Mouse (Mus musculus) hindbrain, embryonic 14.5 days (tissue): ENCODE measurements around the gene Cwh43. TPM values are rescaled to one million over a fixed set of nuclear protein-coding genes. Genes with fewer than 3 reads are reported as not detected.

Source experiments
- ATAC-seq: fragments of 200-750 bp; cut with Nextera tagmentation; 2 replicates; pipeline ENCODE4 v1.8.0; 2017; ENCODE audit warnings: moderate number of reproducible peaks, mild to moderate bottlenecking, moderate TSS enrichment, moderate library complexity; ENCODE audit not compliant: low FRiP score
- DNase-seq: peaks from one replicate; pipeline ENCODE4 v3.0.0-alpha.2; 2015; ENCODE audit warnings: low spot score
- H3K27ac ChIP-seq: fragments of 300-500 bp; sonication (generic); 2 replicates; pipeline ENCODE4 v1.5.1; 2014; ENCODE audit warnings: mild to moderate bottlenecking, moderate library complexity
- H3K27me3 ChIP-seq: fragments of 300-500 bp; sonication (generic); 2 replicates; pipeline ENCODE4 v1.6.1; 2014; ENCODE audit warnings: mild to moderate bottlenecking, low read length, mixed read lengths; ENCODE audit not compliant: control insufficient read depth, insufficient read depth
- H3K36me3 ChIP-seq: fragments of 300-500 bp; sonication (generic); replicated peaks from 2 replicates; pipeline ENCODE4 v1.6.1; 2014; ENCODE audit not compliant: control insufficient read depth, insufficient read depth
- H3K4me1 ChIP-seq: fragments of 300-500 bp; sonication (generic); replicated peaks from 2 replicates; pipeline ENCODE4 v1.6.1; 2014; ENCODE audit warnings: antibody characterized with exemption, low read length, mixed read lengths; ENCODE audit not compliant: control insufficient read depth, insufficient read depth
- H3K4me2 ChIP-seq: fragments of 300-500 bp; sonication (generic); replicated peaks from 2 replicates; pipeline ENCODE4 v1.6.1; 2014; ENCODE audit warnings: mild to moderate bottlenecking, moderate library complexity
- H3K4me3 ChIP-seq: fragments of 300-500 bp; sonication (generic); replicated peaks from 2 replicates; pipeline ENCODE4 v1.5.1; 2014; ENCODE audit warnings: mild to moderate bottlenecking, low read length
- H3K9ac ChIP-seq: fragments of 300-500 bp; sonication (generic); 2 replicates; pipeline ENCODE4 v1.6.1; 2014
- H3K9me3 ChIP-seq: fragments of 300-500 bp; sonication (generic); 2 replicates; pipeline ENCODE4 v1.6.1; 2016; ENCODE audit warnings: low read length; ENCODE audit not compliant: control insufficient read depth
- WGBS: fragments of 180-500 bp; shearing (Covaris S2); extraction: QIAGEN DNeasy Blood & Tissue Kit; methylation state at CpG from one replicate; pipeline ENCODE4 v1.1.7; 2014; 5-methylcytosine and 5-hydroxymethylcytosine counted together
- polyA plus RNA-seq: library from polyadenylated mRNA; unstranded; fragments of >200 nt; fragmentation: Nextera tagmentation; extraction: Ambion mirVana; gene quantifications from 2 replicates; pipeline ENCODE4 v1.2.1, GENCODE M21; 2014

The Cwh43 gene
- polyA plus RNA-seq, 1 experiment from 2014 or later = 0.32 TPM

DNA sequence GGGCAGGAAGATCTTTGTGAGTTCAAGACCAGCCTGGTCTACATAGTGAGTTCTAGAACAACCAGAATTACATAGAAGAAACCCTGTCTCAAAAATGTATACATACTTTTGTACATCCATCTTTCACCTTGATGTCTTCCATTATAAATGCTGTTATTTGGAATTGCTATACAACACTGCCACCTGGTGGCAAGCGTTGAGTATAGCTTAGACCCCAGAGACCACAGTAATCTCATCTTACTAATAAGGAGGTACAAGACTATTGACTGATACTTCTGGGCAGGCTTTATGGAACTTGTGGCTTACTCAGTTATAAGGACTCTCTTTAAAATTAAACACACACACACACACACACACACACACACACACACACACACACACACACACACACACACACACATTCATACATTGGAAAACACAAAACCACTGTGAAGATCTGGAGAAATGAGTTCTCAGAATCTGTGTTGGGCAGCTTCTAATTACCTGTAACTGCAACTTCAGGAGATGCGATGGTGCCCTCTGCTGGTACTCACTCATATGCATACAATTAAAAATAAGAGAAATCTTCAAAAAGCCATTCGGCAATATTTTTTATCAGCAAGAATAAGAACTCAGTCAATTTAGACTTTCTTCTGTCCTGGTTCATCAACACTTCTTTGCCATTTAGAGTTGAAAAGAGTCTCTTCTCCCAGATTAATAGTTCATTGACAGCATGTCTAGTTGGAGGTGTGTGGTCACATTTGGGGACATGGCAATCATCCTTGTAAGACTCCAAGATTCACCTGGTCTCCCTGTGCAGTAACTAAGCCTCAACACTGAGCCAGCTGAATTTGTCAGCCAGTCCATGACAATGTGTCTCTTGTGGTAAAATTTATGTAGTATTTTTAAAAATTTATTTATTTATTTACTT, 22.9 kb upstream of the Cwh43 start:
- H3K4me3 ChIP-seq = no peak overlapping the region
- no peaks in the 10 kb centered on the region for H3K27me3 ChIP-seq
- 31% methylated on average over 3 of the region's 3 CpGs for WGBS
- no peak overlapping the region for H3K4me2 ChIP-seq
- DNase-seq (peak; percentile 90), ATAC-seq (0 out of 2 replicates have a peak, but pooled peaks have one; percentile 31)
- no peaks in the 10 kb centered on the region for H3K36me3 ChIP-seq
- H3K27ac ChIP-seq = no peak overlapping the region
- H3K9ac ChIP-seq = no peak overlapping the region
- no peaks in the 10 kb centered on the region for H3K9me3 ChIP-seq
- no peaks in the 10 kb centered on the region for H3K4me1 ChIP-seq

DNA sequence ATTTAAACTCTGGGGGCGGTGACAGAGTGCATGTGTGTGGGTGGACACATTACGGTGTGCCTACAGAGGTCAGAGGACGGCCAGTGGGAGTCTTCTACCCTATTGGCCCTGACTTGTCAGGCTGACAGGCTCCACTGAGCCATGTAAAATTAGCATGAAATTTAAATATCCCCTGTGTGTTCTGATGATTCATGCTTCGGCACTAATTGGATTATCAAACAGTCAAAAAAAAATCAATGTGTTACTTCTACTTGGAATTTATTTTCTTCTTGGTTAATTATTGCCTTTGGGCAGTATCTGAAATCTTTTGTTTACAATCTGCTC, 22.3 kb upstream of the Cwh43 start:
- Histone ChIP-seq H3K9ac (no peak overlapping the region), H3K36me3 (no peaks in the 10 kb centered on the region), H3K27ac (no peak overlapping the region), H3K9me3 (no peaks in the 10 kb centered on the region), H3K4me1 (no peaks in the 10 kb centered on the region), H3K27me3 (no peaks in the 10 kb centered on the region), H3K4me2 (no peak overlapping the region), H3K4me3 (no peak overlapping the region)
- peak; percentile 52; the same call in 1 of the 2 replicates for ATAC-seq
- DNase-seq = no peak
- 19% methylated on average over 4 of the region's 4 CpGs for WGBS

DNA sequence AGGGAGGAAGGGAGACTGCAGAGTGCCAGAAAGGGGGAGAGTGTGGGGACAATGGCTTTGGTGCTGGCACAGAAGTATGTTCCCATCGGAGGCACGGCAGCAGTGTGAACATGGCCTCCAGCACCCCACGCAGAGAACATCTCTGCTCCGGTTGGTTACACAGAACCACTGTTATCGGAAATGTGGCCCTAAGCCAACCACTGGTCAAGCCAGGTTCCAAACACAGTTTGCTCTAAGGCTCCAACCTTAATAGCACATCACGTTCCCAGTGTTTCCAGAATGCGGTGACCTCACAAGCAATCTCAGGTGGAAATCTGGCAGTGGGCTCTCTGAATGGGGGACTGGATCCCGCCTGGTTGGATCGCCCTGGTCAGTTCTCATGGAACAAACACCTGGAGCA, 12.8 kb upstream of the Cwh43 start:
- H3K4me1 ChIP-seq = no peaks in the 10 kb centered on the region

DNA sequence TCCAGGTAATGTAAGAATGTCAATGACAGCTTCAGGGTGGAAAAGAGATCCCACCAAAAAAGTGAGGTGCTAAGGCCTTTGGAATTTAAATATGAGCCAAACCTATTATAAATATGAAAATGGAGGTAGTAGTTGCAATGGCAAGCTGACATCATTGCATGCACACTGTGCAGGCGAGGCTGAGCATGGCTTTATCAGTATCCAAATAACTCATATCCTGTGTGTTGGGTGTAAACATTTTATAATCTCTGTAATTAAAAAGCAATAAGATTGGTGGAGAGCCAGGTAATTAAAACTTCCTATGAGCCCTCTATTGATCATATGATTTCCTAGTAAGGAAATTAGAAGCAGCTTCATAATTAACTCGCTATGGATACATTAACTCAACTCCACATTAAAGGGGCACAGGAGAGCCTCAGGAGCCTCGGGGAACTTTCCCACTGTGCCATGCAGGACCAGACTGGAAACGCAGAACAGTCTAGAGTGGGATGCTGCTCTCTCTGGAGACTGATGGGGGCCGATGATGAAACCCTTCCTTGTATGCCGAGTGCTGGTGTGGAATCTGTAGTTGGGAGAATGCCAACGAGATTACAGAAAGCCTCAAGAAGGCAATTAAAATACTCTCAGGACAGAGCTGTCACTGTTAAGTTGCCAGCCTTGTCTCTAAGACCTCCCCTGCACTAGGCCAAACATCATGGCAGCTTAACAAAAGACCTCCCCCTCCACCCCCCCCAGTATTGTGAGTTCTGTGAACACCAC, 5.9 kb upstream of the Cwh43 start:
- Histone ChIP-seq H3K27ac (peak overlapping the region; percentile 32; the same call in 1 of the 2 replicates), H3K27me3 (peaks cover 3% of the 10 kb centered on the region; the same call in 1 of the 2 replicates), H3K9ac (no peak overlapping the region), H3K36me3 (no peaks in the 10 kb centered on the region), H3K4me1 (no peaks in the 10 kb centered on the region), H3K9me3 (no peaks in the 10 kb centered on the region), H3K4me2 (no peak overlapping the region), H3K4me3 (no peak overlapping the region)
- peak; percentile 51 for DNase-seq
- WGBS = 39% methylated on average over 7 of the region's 7 CpGs
- ATAC-seq = peak; percentile 86

More for the DNA sequence above, 12.8 kb upstream of the Cwh43 start:
- Histone ChIP-seq H3K4me3 (no peak overlapping the region), H3K9me3 (no peaks in the 10 kb centered on the region), H3K4me2 (no peak overlapping the region), H3K9ac (no peak overlapping the region), H3K27me3 (no peaks in the 10 kb centered on the region), H3K36me3 (no peaks in the 10 kb centered on the region), H3K27ac (no peak overlapping the region)
- DNase-seq (no peak), ATAC-seq (no peak)
- WGBS = 82% methylated on average over 9 of the region's 9 CpGs

DNA sequence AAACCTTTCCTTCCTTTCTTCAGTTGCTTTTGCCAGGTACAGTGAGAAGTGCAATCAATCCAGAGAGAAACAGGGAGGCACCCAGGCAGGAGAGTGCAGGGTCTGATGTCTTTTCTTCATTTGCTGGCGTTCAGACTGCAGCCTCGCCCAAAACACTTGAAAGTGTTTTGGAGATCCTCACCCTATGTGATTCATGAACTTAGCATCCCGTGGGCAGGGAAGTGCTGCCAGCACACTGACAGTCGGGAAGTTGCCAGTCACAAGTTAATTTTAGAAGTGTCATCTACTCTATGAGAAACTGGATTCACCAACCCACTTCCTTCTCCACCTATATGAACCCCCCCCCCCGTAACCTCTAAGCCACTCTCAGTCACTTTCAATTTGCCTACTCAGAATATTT, 4.5 kb upstream of the Cwh43 start:
- ATAC-seq (no peak), DNase-seq (no peak)
- Histone ChIP-seq H3K4me1 (peaks cover 7% of the 10 kb centered on the region; the same call in 1 of the 2 replicates), H3K9me3 (no peaks in the 10 kb centered on the region), H3K4me3 (no peak overlapping the region), H3K27ac (no peak overlapping the region), H3K27me3 (peaks cover 16% of the 10 kb centered on the region), H3K36me3 (no peaks in the 10 kb centered on the region), H3K9ac (no peak overlapping the region), H3K4me2 (no peak overlapping the region)
- WGBS = 80% methylated on average over 5 of the region's 5 CpGs

DNA sequence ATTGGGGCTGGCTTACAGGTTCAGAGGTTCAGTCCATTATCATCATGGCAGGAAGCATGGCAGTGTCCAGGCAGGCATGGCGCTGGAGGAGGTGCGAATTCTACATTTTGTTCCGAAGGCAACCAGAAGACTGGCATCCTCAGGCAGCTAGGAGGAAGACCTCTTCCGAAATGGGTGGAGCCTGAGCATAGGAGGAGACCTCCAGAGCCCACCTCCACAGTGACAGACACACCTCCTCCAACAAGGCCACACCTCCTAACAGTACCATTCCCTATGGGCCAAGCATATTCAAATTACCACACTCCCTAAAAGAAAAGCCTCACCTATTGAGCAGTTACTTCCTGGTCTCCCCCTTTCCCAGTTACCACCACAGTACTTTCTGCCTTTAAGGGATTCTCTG, 3.0 kb upstream of the Cwh43 start:
- Histone ChIP-seq H3K9me3 (no peaks in the 10 kb centered on the region), H3K4me1 (peaks cover 8% of the 10 kb centered on the region; the same call in 1 of the 2 replicates), H3K4me2 (no peak overlapping the region), H3K9ac (no peak overlapping the region), H3K27ac (no peak overlapping the region), H3K4me3 (no peak overlapping the region), H3K27me3 (peaks cover 30% of the 10 kb centered on the region), H3K36me3 (no peaks in the 10 kb centered on the region)
- no peak for ATAC-seq
- 95% methylated on average over 4 of the region's 4 CpGs for whole genome bisulfite sequencing
- DNase-seq = no peak

DNA sequence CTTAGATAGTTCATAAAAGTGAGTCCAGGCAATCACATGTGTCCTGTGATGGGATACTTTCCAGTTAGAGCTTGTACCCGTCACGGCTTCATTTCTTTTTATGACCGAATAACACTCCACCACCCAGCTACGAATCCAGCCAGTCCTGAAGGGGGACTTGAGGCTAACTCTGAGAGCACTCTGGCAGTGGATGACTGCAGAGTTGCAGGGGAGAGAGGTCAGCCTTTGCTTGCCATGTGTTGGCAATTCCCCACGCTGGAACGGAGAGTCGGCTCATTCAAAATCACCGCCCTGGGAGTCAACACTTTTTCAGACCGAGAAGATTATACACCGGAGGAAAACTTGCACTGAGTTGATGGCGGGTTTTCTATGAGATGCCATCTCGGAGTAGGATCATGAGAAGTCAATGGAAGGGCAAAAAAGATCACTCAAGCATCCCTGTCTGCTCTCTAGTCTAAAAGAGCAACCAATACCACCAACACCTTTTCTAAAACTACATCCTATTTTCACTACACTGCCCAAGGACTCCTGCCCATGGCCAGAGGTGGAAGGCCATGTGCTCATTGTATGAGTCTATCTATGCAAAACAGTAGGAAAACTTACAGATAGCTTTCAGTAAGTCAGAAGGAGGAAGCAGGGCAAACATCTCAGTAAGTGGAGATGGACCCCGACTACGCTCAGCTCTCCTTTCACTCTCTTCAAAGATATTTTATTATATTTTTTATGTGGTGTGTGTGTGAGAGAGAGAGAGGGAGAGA, 2.4 kb upstream of the Cwh43 start:
- Histone ChIP-seq H3K4me2 (no peak overlapping the region), H3K36me3 (no peaks in the 10 kb centered on the region), H3K9me3 (no peaks in the 10 kb centered on the region), H3K4me1 (peaks cover 8% of the 10 kb centered on the region; the same call in 1 of the 2 replicates), H3K27ac (no peak overlapping the region), H3K27me3 (peaks cover 30% of the 10 kb centered on the region), H3K4me3 (no peak overlapping the region), H3K9ac (no peak overlapping the region)
- 87% methylated on average over 14 of the region's 14 CpGs for WGBS
- no peak for DNase-seq
- no peak for ATAC-seq

DNA sequence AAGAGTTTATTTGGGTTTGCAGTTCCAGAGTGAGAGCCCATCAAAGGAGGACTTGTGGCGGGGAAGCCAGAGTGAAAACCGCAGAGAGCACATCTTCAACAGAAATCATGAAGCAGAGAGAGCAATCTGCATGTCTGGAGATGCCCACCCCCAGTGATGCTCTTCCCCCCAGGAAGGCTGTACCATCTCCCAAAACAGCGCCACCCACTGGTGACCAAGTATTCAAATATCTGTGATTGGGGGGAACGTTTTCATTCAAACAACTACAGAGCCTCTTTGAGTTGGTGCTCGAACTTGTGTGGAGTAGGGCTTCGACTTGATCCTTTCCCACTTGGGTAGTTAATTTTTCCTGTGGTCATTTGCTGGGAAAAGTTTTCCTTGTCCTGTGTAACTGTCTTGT, 1.1 kb upstream of the Cwh43 start:
- H3K4me3 ChIP-seq = no peak overlapping the region
- H3K36me3 ChIP-seq = no peaks in the 10 kb centered on the region
- H3K4me2 ChIP-seq = no peak overlapping the region
- H3K27me3 ChIP-seq = peaks cover 30% of the 10 kb centered on the region
- DNase-seq (no peak), ATAC-seq (no peak)
- H3K9me3 ChIP-seq = no peaks in the 10 kb centered on the region
- peaks cover 8% of the 10 kb centered on the region; the same call in 1 of the 2 replicates for H3K4me1 ChIP-seq
- no peak overlapping the region for H3K9ac ChIP-seq
- 81% methylated on average over 6 of the region's 6 CpGs for WGBS
- H3K27ac ChIP-seq = no peak overlapping the region

DNA sequence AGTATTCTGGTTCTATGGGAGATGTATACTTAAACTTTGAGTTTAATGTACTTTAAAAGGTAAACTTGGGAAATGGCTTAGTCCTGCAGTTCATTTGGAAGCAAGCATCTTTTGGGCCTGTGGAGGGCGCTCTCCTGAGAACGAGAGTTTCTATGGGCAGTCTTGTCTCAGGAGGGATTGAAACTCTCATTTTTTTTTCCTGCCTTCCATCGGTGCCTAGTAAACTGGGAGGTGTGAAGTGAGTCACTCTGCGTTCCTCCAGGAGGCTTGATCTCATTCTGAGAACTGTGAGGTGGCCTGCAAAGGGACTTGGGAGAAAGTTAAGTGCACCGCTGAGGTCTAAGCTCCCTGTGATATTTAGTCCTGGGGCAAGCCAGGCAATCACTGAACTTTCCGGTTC, 986 bp downstream of the Cwh43 start:
- Histone ChIP-seq H3K36me3 (no peaks in the 10 kb centered on the region), H3K4me2 (no peak overlapping the region)
- no peak for DNase-seq

More for the DNA sequence above, 986 bp downstream of the Cwh43 start:
- H3K4me1 ChIP-seq = peaks cover 8% of the 10 kb centered on the region; the same call in 1 of the 2 replicates
- H3K9me3 ChIP-seq = no peaks in the 10 kb centered on the region
- H3K4me3 ChIP-seq = no peak overlapping the region; the same call in 1 of the 2 replicates
- 52% methylated on average over 6 of the region's 6 CpGs for WGBS
- H3K27ac ChIP-seq = no peak overlapping the region
- H3K9ac ChIP-seq = no peak overlapping the region
- no peak for ATAC-seq
- peaks cover 30% of the 10 kb centered on the region for H3K27me3 ChIP-seq
